Mouse (Mus musculus): ENCODE results near the gene Med9. TPM values are rescaled to one million over a fixed set of nuclear protein-coding genes. Genes with fewer than 3 reads are reported as not detected.

The Med9 gene
- polyA plus RNA-seq, 1 experiment from 2014 or later, result 43.7 TPM

- 51% methylated on average over 9 of the region's 9 CpGs for WGBS
- H3K4me3 ChIP-seq (ENCODE audit: low read length), result no peak overlapping the region
- no peak for ATAC-seq (ENCODE audit: low FRiP score, low TSS enrichment)
Observed at GRCm38 (mm10) chr11:59994318-59994717, 46.3 kb downstream of the Med9 start.

GRCm38 (mm10) chr11:60001231-60001980 is 53.4 kb downstream of the Med9 start:
- ATAC-seq (ENCODE audit: low FRiP score, low TSS enrichment), result no peak

More at GRCm38 (mm10) chr11:59994318-59994717, 46.3 kb downstream of the Med9 start:
- no peaks in the 10 kb centered on the region for H3K9me3 ChIP-seq (ENCODE audit: control insufficient read depth, low read length)
- H3K36me3 ChIP-seq (ENCODE audit: control insufficient read depth, insufficient read depth, low read length), result no peaks in the 10 kb centered on the region
- no peaks in the 10 kb centered on the region for H3K4me1 ChIP-seq (ENCODE audit: control insufficient read depth, insufficient read depth, low read length)
- H3K4me2 ChIP-seq (replicated peaks; ENCODE audit: low read depth, low read length), result no peak overlapping the region
- no peaks in the 10 kb centered on the region for H3K27me3 ChIP-seq (ENCODE audit: control insufficient read depth, insufficient read depth, low read length)
- H3K9ac ChIP-seq (ENCODE audit: low read depth, low read length), result no peak overlapping the region
- no peak overlapping the region for H3K27ac ChIP-seq (ENCODE audit: low read depth, low read length)

GRCm38 (mm10) chr11:60003811-60004210 is 55.8 kb downstream of the Med9 start:
- no peak overlapping the region for H3K4me2 ChIP-seq (replicated peaks; ENCODE audit: low read depth, low read length)
- no peaks in the 10 kb centered on the region for H3K4me1 ChIP-seq (ENCODE audit: control insufficient read depth, insufficient read depth, low read length)
- H3K27ac ChIP-seq (ENCODE audit: low read depth, low read length), result no peak overlapping the region
- H3K9me3 ChIP-seq (ENCODE audit: control insufficient read depth, low read length), result no peaks in the 10 kb centered on the region
- WGBS, result 85% methylated on average over 8 of the region's 8 CpGs
- H3K36me3 ChIP-seq (ENCODE audit: control insufficient read depth, insufficient read depth, low read length), result no peaks in the 10 kb centered on the region
- ATAC-seq (ENCODE audit: low FRiP score, low TSS enrichment), result no peak
- H3K9ac ChIP-seq (ENCODE audit: low read depth, low read length), result no peak overlapping the region
- no peak overlapping the region for H3K4me3 ChIP-seq (ENCODE audit: low read length)
- H3K27me3 ChIP-seq (ENCODE audit: control insufficient read depth, insufficient read depth, low read length), result no peaks in the 10 kb centered on the region

More at GRCm38 (mm10) chr11:60001231-60001980, 53.4 kb downstream of the Med9 start:
- Histone ChIP-seq H3K9ac (ENCODE audit: low read depth, low read length) (no peak overlapping the region), H3K27ac (ENCODE audit: low read depth, low read length) (no peak overlapping the region), H3K4me3 (ENCODE audit: low read length) (no peak overlapping the region), H3K4me2 (replicated peaks; ENCODE audit: low read depth, low read length) (no peak overlapping the region), H3K36me3 (ENCODE audit: control insufficient read depth, insufficient read depth, low read length) (no peaks in the 10 kb centered on the region), H3K4me1 (ENCODE audit: control insufficient read depth, insufficient read depth, low read length) (no peaks in the 10 kb centered on the region), H3K27me3 (ENCODE audit: control insufficient read depth, insufficient read depth, low read length) (no peaks in the 10 kb centered on the region), H3K9me3 (ENCODE audit: control insufficient read depth, low read length) (no peaks in the 10 kb centered on the region)
- 81% methylated on average over 5 of the region's 5 CpGs for WGBS

GRCm38 (mm10) chr11:60004716-60005115 is 56.7 kb downstream of the Med9 start:
- no peak overlapping the region for H3K9ac ChIP-seq (ENCODE audit: low read depth, low read length)
- H3K27ac ChIP-seq (ENCODE audit: low read depth, low read length), result no peak overlapping the region
- H3K4me2 ChIP-seq (replicated peaks; ENCODE audit: low read depth, low read length), result no peak overlapping the region
- H3K27me3 ChIP-seq (ENCODE audit: control insufficient read depth, insufficient read depth, low read length), result no peaks in the 10 kb centered on the region
- 84% methylated on average over 6 of the region's 6 CpGs for WGBS
- H3K4me3 ChIP-seq (ENCODE audit: low read length), result no peak overlapping the region
- ATAC-seq (ENCODE audit: low FRiP score, low TSS enrichment), result no peak
- H3K4me1 ChIP-seq (ENCODE audit: control insufficient read depth, insufficient read depth, low read length), result no peaks in the 10 kb centered on the region
- no peaks in the 10 kb centered on the region for H3K36me3 ChIP-seq (ENCODE audit: control insufficient read depth, insufficient read depth, low read length)
- H3K9me3 ChIP-seq (ENCODE audit: control insufficient read depth, low read length), result no peaks in the 10 kb centered on the region

GRCm38 (mm10) chr11:60005866-60006265 is 57.9 kb downstream of the Med9 start:
- WGBS, result 62% methylated on average over 3 of the region's 3 CpGs
- Histone ChIP-seq H3K27me3 (ENCODE audit: control insufficient read depth, insufficient read depth, low read length) (no peaks in the 10 kb centered on the region), H3K4me3 (ENCODE audit: low read length) (no peak overlapping the region), H3K27ac (ENCODE audit: low read depth, low read length) (no peak overlapping the region), H3K4me2 (replicated peaks; ENCODE audit: low read depth, low read length) (no peak overlapping the region), H3K36me3 (ENCODE audit: control insufficient read depth, insufficient read depth, low read length) (no peaks in the 10 kb centered on the region), H3K4me1 (ENCODE audit: control insufficient read depth, insufficient read depth, low read length) (no peaks in the 10 kb centered on the region), H3K9me3 (ENCODE audit: control insufficient read depth, low read length) (no peaks in the 10 kb centered on the region), H3K9ac (ENCODE audit: low read depth, low read length) (no peak overlapping the region)
- ATAC-seq (ENCODE audit: low FRiP score, low TSS enrichment), result no peak

GRCm38 (mm10) chr11:60009451-60009850 is 61.4 kb downstream of the Med9 start:
- Histone ChIP-seq H3K27me3 (ENCODE audit: control insufficient read depth, insufficient read depth, low read length) (no peaks in the 10 kb centered on the region), H3K4me2 (replicated peaks; ENCODE audit: low read depth, low read length) (no peak overlapping the region), H3K4me3 (ENCODE audit: low read length) (no peak overlapping the region), H3K27ac (ENCODE audit: low read depth, low read length) (no peak overlapping the region), H3K9me3 (ENCODE audit: control insufficient read depth, low read length) (no peaks in the 10 kb centered on the region), H3K9ac (ENCODE audit: low read depth, low read length) (no peak overlapping the region), H3K36me3 (ENCODE audit: control insufficient read depth, insufficient read depth, low read length) (no peaks in the 10 kb centered on the region), H3K4me1 (ENCODE audit: control insufficient read depth, insufficient read depth, low read length) (no peaks in the 10 kb centered on the region)
- 74% methylated on average over 3 of the region's 3 CpGs for WGBS
- ATAC-seq (ENCODE audit: low FRiP score, low TSS enrichment), result no peak

GRCm38 (mm10) chr11:60011516-60011915 is 63.5 kb downstream of the Med9 start:
- ATAC-seq (ENCODE audit: low FRiP score, low TSS enrichment), result no peak
- H3K9me3 ChIP-seq (ENCODE audit: control insufficient read depth, low read length), result no peaks in the 10 kb centered on the region
- H3K27me3 ChIP-seq (ENCODE audit: control insufficient read depth, insufficient read depth, low read length), result no peaks in the 10 kb centered on the region
- no peak overlapping the region for H3K4me2 ChIP-seq (replicated peaks; ENCODE audit: low read depth, low read length)
- 78% methylated on average over 3 of the region's 3 CpGs for WGBS
- no peak overlapping the region for H3K9ac ChIP-seq (ENCODE audit: low read depth, low read length)
- H3K4me1 ChIP-seq (ENCODE audit: control insufficient read depth, insufficient read depth, low read length), result no peaks in the 10 kb centered on the region
- no peaks in the 10 kb centered on the region for H3K36me3 ChIP-seq (ENCODE audit: control insufficient read depth, insufficient read depth, low read length)
- H3K27ac ChIP-seq (ENCODE audit: low read depth, low read length), result no peak overlapping the region
- no peak overlapping the region for H3K4me3 ChIP-seq (ENCODE audit: low read length)

Other genes starting within 250 kb of the Med9 start
- 1.3 and 1.4 TPM in 2 replicates for gene Pld6, start 160.6 kb upstream of the Med9 start, polyA plus RNA-seq (2014; fragmentation: Nextera tagmentation; extraction: Ambion mirVana)
- gene Flcn, start 138.2 kb upstream of the Med9 start, polyA plus RNA-seq (2014; fragmentation: Nextera tagmentation; extraction: Ambion mirVana), result 18.9 and 30.2 TPM in 2 replicates
- 35.0 and 36.0 TPM in 2 replicates for gene Nt5m, start 108.8 kb upstream of the Med9 start, polyA plus RNA-seq (2014; fragmentation: Nextera tagmentation; extraction: Ambion mirVana)
- gene Cops3, start 108.4 kb upstream of the Med9 start, polyA plus RNA-seq (2014; fragmentation: Nextera tagmentation; extraction: Ambion mirVana), result 240 and 241 TPM in 2 replicates
- 3.0 and 3.6 TPM in 2 replicates for gene Rasd1, start 16.7 kb downstream of the Med9 start, polyA plus RNA-seq (2014; fragmentation: Nextera tagmentation; extraction: Ambion mirVana)
- 13.6 and 13.9 TPM in 2 replicates for gene Pemt, start 98.3 kb downstream of the Med9 start, polyA plus RNA-seq (2014; fragmentation: Nextera tagmentation; extraction: Ambion mirVana)
- gene Rai1, start 156.8 kb downstream of the Med9 start, polyA plus RNA-seq (2014; fragmentation: Nextera tagmentation; extraction: Ambion mirVana), result 29.1 and 34.4 TPM in 2 replicates